Mouse (Mus musculus): Measurements from ENCODE around the gene Tnk2. TPM values are rescaled to one million over a fixed set of nuclear protein-coding genes. Genes with fewer than 3 reads are reported as not detected.
A peak's percentile ranks its signal among the peaks of the same experiment; 100 is the strongest.

The Tnk2 gene
- polyA plus RNA-seq, 1 experiment from 2014 or later = 10.7 TPM

GRCm38 (mm10) chr16:32715364-32715763, 71.7 kb downstream of the Tnk2 start:
- 34% methylated on average over 13 of the region's 13 CpGs for WGBS

GRCm38 (mm10) chr16:32723163-32723562, 79.5 kb downstream of the Tnk2 start:
- H3K36me3 ChIP-seq (ENCODE audit: control insufficient read depth, insufficient read depth, low read length) = no peaks in the 10 kb centered on the region
- WGBS = 85% methylated on average over 7 of the region's 7 CpGs
- no peaks in the 10 kb centered on the region for H3K27me3 ChIP-seq (ENCODE audit: control insufficient read depth, insufficient read depth, low read length)
- H3K4me1 ChIP-seq (ENCODE audit: control insufficient read depth, insufficient read depth, low read length) = no peaks in the 10 kb centered on the region
- no peak overlapping the region for H3K4me2 ChIP-seq (replicated peaks; ENCODE audit: low read depth, low read length)
- no peak overlapping the region for H3K27ac ChIP-seq (ENCODE audit: low read depth, low read length)
- H3K9ac ChIP-seq (ENCODE audit: low read depth, low read length) = no peak overlapping the region
- ATAC-seq (ENCODE audit: low FRiP score, low TSS enrichment) = no peak
- H3K4me3 ChIP-seq (ENCODE audit: low read length) = no peak overlapping the region
- no peaks in the 10 kb centered on the region for H3K9me3 ChIP-seq (ENCODE audit: control insufficient read depth, low read length)

More at GRCm38 (mm10) chr16:32715364-32715763, 71.7 kb downstream of the Tnk2 start:
- no peaks in the 10 kb centered on the region for H3K36me3 ChIP-seq (ENCODE audit: control insufficient read depth, insufficient read depth, low read length)
- no peaks in the 10 kb centered on the region for H3K9me3 ChIP-seq (ENCODE audit: control insufficient read depth, low read length)
- H3K4me2 ChIP-seq (replicated peaks; ENCODE audit: low read depth, low read length) = 0 out of 2 replicates have a peak overlapping the region, but pooled peaks have one; percentile 8
- no peaks in the 10 kb centered on the region for H3K4me1 ChIP-seq (ENCODE audit: control insufficient read depth, insufficient read depth, low read length)
- no peak overlapping the region for H3K27ac ChIP-seq (ENCODE audit: low read depth, low read length)
- no peak for ATAC-seq (ENCODE audit: low FRiP score, low TSS enrichment)
- H3K9ac ChIP-seq (ENCODE audit: low read depth, low read length) = no peak overlapping the region
- H3K27me3 ChIP-seq (ENCODE audit: control insufficient read depth, insufficient read depth, low read length) = no peaks in the 10 kb centered on the region
- H3K4me3 ChIP-seq (ENCODE audit: low read length) = no peak overlapping the region

GRCm38 (mm10) chr16:32723767-32724166, 80.1 kb downstream of the Tnk2 start:
- 61% methylated on average over 4 of the region's 4 CpGs for WGBS
- H3K4me2 ChIP-seq (replicated peaks; ENCODE audit: low read depth, low read length) = no peak overlapping the region
- no peaks in the 10 kb centered on the region for H3K9me3 ChIP-seq (ENCODE audit: control insufficient read depth, low read length)

GRCm38 (mm10) chr16:32724259-32724658, 80.6 kb downstream of the Tnk2 start:
- Histone ChIP-seq H3K27ac (ENCODE audit: low read depth, low read length) (no peak overlapping the region), H3K36me3 (ENCODE audit: control insufficient read depth, insufficient read depth, low read length) (no peaks in the 10 kb centered on the region), H3K4me2 (replicated peaks; ENCODE audit: low read depth, low read length) (no peak overlapping the region), H3K4me1 (ENCODE audit: control insufficient read depth, insufficient read depth, low read length) (no peaks in the 10 kb centered on the region), H3K27me3 (ENCODE audit: control insufficient read depth, insufficient read depth, low read length) (no peaks in the 10 kb centered on the region), H3K9ac (ENCODE audit: low read depth, low read length) (no peak overlapping the region), H3K4me3 (ENCODE audit: low read length) (no peak overlapping the region), H3K9me3 (ENCODE audit: control insufficient read depth, low read length) (no peaks in the 10 kb centered on the region)
- WGBS = 84% methylated on average over 2 of the region's 2 CpGs
- ATAC-seq (ENCODE audit: low FRiP score, low TSS enrichment) = no peak

More at GRCm38 (mm10) chr16:32723767-32724166, 80.1 kb downstream of the Tnk2 start:
- Histone ChIP-seq H3K4me3 (ENCODE audit: low read length) (no peak overlapping the region), H3K27ac (ENCODE audit: low read depth, low read length) (no peak overlapping the region), H3K27me3 (ENCODE audit: control insufficient read depth, insufficient read depth, low read length) (no peaks in the 10 kb centered on the region), H3K9ac (ENCODE audit: low read depth, low read length) (no peak overlapping the region), H3K36me3 (ENCODE audit: control insufficient read depth, insufficient read depth, low read length) (no peaks in the 10 kb centered on the region), H3K4me1 (ENCODE audit: control insufficient read depth, insufficient read depth, low read length) (no peaks in the 10 kb centered on the region)
- no peak for ATAC-seq (ENCODE audit: low FRiP score, low TSS enrichment)

- Histone ChIP-seq H3K4me3 (ENCODE audit: low read length) (no peak overlapping the region), H3K9ac (ENCODE audit: low read depth, low read length) (no peak overlapping the region), H3K27me3 (ENCODE audit: control insufficient read depth, insufficient read depth, low read length) (no peaks in the 10 kb centered on the region), H3K4me2 (replicated peaks; ENCODE audit: low read depth, low read length) (no peak overlapping the region), H3K36me3 (ENCODE audit: control insufficient read depth, insufficient read depth, low read length) (no peaks in the 10 kb centered on the region), H3K9me3 (ENCODE audit: control insufficient read depth, low read length) (no peaks in the 10 kb centered on the region), H3K27ac (ENCODE audit: low read depth, low read length) (no peak overlapping the region), H3K4me1 (ENCODE audit: control insufficient read depth, insufficient read depth, low read length) (no peaks in the 10 kb centered on the region)
- ATAC-seq (ENCODE audit: low FRiP score, low TSS enrichment) = no peak
These were observed 82.8 kb downstream of the Tnk2 start for GRCm38 (mm10) chr16:32726501-32726900.

- Histone ChIP-seq H3K4me2 (replicated peaks; ENCODE audit: low read depth, low read length) (no peak overlapping the region), H3K36me3 (ENCODE audit: control insufficient read depth, insufficient read depth, low read length) (no peaks in the 10 kb centered on the region), H3K4me3 (ENCODE audit: low read length) (no peak overlapping the region), H3K27ac (ENCODE audit: low read depth, low read length) (no peak overlapping the region), H3K9me3 (ENCODE audit: control insufficient read depth, low read length) (no peaks in the 10 kb centered on the region), H3K9ac (ENCODE audit: low read depth, low read length) (no peak overlapping the region), H3K27me3 (ENCODE audit: control insufficient read depth, insufficient read depth, low read length) (no peaks in the 10 kb centered on the region), H3K4me1 (ENCODE audit: control insufficient read depth, insufficient read depth, low read length) (no peaks in the 10 kb centered on the region)
- ATAC-seq (ENCODE audit: low FRiP score, low TSS enrichment) = no peak
These were observed 84.6 kb downstream of the Tnk2 start for GRCm38 (mm10) chr16:32728240-32728639.

- no peak overlapping the region for H3K4me3 ChIP-seq (ENCODE audit: low read length)
- H3K4me1 ChIP-seq (ENCODE audit: control insufficient read depth, insufficient read depth, low read length) = no peaks in the 10 kb centered on the region
- no peaks in the 10 kb centered on the region for H3K27me3 ChIP-seq (ENCODE audit: control insufficient read depth, insufficient read depth, low read length)
- ATAC-seq (ENCODE audit: low FRiP score, low TSS enrichment) = no peak
- no peak overlapping the region for H3K9ac ChIP-seq (ENCODE audit: low read depth, low read length)
- no peaks in the 10 kb centered on the region for H3K36me3 ChIP-seq (ENCODE audit: control insufficient read depth, insufficient read depth, low read length)
- no peak overlapping the region for H3K4me2 ChIP-seq (replicated peaks; ENCODE audit: low read depth, low read length)
- WGBS = 29% methylated on average over 1 of the region's 1 CpGs
- no peak overlapping the region for H3K27ac ChIP-seq (ENCODE audit: low read depth, low read length)
- H3K9me3 ChIP-seq (ENCODE audit: control insufficient read depth, low read length) = no peaks in the 10 kb centered on the region
These were observed 85.1 kb downstream of the Tnk2 start for GRCm38 (mm10) chr16:32728730-32729129.

Other genes starting within 250 kb of the Tnk2 start
- gene Tm4sf19, start 243.4 kb upstream of the Tnk2 start, polyA plus RNA-seq (2014; fragmentation: Nextera tagmentation; extraction: Ambion mirVana) = not detected in 2 replicates
- gene Tctex1d2, start 224.2 kb upstream of the Tnk2 start, polyA plus RNA-seq (2014; fragmentation: Nextera tagmentation; extraction: Ambion mirVana) = 32.5 and 37.8 TPM in 2 replicates
- 16.5 and 40.6 TPM in 2 replicates for gene Pcyt1a, start 213.0 kb upstream of the Tnk2 start, polyA plus RNA-seq (2014; fragmentation: Nextera tagmentation; extraction: Ambion mirVana)
- gene Slc51a, start 156.0 kb upstream of the Tnk2 start, polyA plus RNA-seq (2014; fragmentation: Nextera tagmentation; extraction: Ambion mirVana) = 0.33 and 0.49 TPM in 2 replicates
- gene Zdhhc19, start 147.6 kb upstream of the Tnk2 start, polyA plus RNA-seq (2014; fragmentation: Nextera tagmentation; extraction: Ambion mirVana) = not detected in 2 replicates
- gene Tfrc, start 35.0 kb upstream of the Tnk2 start, polyA plus RNA-seq (2014; fragmentation: Nextera tagmentation; extraction: Ambion mirVana) = 38.1 and 62.0 TPM in 2 replicates
- 0.27 TPM in 1 of 2 replicates, not detected in the other for gene Muc4, start 92.0 kb downstream of the Tnk2 start, polyA plus RNA-seq (2014; fragmentation: Nextera tagmentation; extraction: Ambion mirVana)
- 2.3 and 3.3 TPM in 2 replicates for gene Muc20, start 153.6 kb downstream of the Tnk2 start, polyA plus RNA-seq (2014; fragmentation: Nextera tagmentation; extraction: Ambion mirVana)
- not detected in 2 replicates for gene Smbd1, start 166.6 kb downstream of the Tnk2 start, polyA plus RNA-seq (2014; fragmentation: Nextera tagmentation; extraction: Ambion mirVana)
- 119 and 155 TPM in 2 replicates for gene Fyttd1, start 233.6 kb downstream of the Tnk2 start, polyA plus RNA-seq (2014; fragmentation: Nextera tagmentation; extraction: Ambion mirVana)
- 12.1 and 15.2 TPM in 2 replicates for gene Rubcn, start 233.9 kb downstream of the Tnk2 start, polyA plus RNA-seq (2014; fragmentation: Nextera tagmentation; extraction: Ambion mirVana)

Measured in kidney, embryonic 14.5 days (tissue).